Mouse (Mus musculus) right cerebral cortex, adult 2 months (tissue): ENCODE measurements at regions not wholly inside any gene's neighbourhood (a gene's known extent, or its start where the extent isn't known, plus 50 kb on each side); places are given as distances from the start of the nearest gene placed in this dataset.

Source experiments
- DNase-seq, 2 experiments: peaks; one replicate each; pipeline ENCODE4 v3.0.0; 2021 to 2022; ENCODE audit warnings: low spot score in 2 of 2

DNA sequence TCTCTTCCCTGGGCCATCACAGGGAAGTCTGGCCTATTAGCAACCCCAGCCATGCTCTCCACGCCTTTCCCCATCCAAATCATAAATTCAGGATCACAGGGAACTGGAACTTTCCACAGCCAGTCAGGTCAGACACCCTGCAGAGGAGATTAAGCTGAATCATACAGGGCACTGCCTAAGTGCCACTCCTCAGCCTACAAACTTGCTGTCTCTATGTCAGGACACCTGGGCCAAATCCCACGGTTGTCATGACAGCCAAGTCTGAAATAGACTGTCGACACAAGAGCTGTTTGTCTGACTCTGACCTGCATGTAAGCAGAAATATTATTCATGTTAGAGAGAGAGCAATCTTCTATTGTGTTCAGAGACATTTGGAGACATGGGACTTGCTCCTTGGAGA lies 374.0 kb upstream of the Trib2 start:
- DNase-seq, result no peak

DNA sequence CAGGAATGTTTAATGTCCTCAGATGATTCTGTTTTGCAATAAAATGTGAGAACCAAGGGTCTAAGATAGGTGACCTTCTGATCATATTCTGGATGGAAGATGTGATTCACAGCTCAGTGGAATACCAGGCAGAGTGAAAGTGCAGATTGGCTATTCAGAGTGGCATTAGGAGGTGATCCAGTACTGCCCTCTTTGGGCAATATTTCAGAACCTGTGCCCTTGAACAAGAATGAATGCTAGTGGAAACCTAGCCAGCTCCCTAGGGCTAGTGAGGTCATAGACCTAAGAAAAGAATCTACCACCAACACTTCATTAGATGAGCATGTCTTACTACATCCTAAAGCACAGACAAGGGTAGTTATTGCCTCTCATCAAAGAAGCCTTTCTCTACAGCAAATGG lies 372.7 kb upstream of the Trib2 start:
- DNase-seq, result no peak

GRCm38 (mm10) chr12:16185976-16186515 lies 369.3 kb upstream of the Trib2 start:
- DNase-seq, result no peak

- DNase-seq, result no peak
Observed at GRCm38 (mm10) chr12:16185431-16185923, 368.8 kb upstream of the Trib2 start.

DNA sequence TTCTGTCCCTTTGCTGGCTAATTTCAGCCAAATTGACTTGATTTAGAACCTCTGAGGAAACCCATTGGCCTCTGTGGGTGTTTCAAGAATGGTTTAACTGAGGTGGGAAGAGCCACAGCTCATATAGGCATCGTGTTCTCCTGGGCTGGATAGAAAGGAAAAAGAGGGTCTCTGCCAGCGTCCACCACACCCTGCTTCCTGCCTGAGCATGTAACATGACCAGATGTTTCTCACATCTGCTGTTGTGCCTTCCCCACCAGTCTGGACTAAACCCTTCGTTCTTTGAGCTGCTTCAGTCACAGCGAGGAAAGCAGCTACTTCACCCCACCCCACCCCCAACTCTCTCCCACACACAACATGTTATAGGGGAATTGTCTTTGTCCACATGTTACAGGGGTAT lies 366.3 kb upstream of the Trib2 start:
- DNase-seq, result no peak

DNA sequence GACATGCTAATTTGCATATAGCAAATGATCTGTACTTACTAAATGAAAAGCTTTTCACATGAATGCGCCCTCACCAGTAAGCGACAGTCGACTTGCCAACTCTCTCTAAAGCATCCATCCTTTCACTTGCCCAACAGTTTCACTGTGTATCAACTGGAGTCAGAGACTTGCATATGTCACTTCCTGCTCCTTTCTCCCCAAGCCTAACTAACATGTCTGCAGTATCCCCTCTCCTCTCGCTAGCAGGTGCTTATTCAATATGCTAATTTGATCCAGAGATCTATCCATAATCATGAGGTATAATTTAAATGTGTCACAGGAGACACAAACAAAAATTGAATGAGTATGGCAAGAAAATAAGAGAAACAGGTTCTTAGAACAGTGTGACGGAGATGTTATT lies 364.9 kb upstream of the Trib2 start:
- no peak for DNase-seq

GRCm38 (mm10) chr12:16179897-16180296 lies 363.2 kb upstream of the Trib2 start:
- DNase-seq, result no peak

DNA sequence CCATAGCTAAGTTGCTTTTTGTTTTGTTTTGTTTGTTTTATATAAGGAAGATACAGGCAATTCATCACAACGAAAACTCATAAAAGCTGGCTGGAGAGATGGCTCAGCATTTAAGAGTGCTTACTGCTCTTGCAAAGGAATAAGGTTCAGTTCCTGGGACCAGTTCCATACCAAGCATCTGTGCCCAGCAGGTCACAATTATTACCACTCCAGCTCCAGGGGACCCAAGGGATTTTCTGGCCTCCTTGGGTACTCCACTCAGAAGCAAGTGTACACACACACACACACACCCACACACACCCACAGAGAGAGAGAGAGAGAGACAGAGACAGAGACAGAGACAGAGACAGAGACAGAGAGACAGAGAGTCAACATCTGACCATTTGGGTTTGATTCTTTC lies 359.6 kb upstream of the Trib2 start:
- no peak for DNase-seq

- DNase-seq, result no peak
Observed at GRCm38 (mm10) chr12:16172176-16172575, 355.5 kb upstream of the Trib2 start.

DNA sequence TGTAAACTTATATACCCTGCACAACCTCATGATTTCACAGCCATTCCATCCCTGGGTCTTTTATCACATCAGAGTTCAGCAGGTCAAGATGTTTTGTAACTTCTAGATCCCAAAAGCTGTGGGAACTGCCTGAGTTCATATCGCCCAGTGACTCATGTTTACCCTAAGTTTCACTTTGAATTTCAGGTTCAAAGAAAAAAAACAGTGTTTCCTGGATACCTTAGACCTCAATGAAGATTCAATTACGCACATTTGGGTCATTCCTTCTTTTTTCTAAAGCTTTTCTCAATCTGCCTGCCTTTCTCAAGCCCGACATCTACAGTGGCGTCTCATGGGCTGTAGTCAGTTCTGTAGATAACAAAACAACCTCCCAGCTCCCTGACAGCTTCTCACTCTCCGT lies 354.9 kb upstream of the Trib2 start:
- DNase-seq, result no peak

GRCm38 (mm10) chr12:16169781-16170535 lies 353.2 kb upstream of the Trib2 start:
- DNase-seq, result no peak

DNA sequence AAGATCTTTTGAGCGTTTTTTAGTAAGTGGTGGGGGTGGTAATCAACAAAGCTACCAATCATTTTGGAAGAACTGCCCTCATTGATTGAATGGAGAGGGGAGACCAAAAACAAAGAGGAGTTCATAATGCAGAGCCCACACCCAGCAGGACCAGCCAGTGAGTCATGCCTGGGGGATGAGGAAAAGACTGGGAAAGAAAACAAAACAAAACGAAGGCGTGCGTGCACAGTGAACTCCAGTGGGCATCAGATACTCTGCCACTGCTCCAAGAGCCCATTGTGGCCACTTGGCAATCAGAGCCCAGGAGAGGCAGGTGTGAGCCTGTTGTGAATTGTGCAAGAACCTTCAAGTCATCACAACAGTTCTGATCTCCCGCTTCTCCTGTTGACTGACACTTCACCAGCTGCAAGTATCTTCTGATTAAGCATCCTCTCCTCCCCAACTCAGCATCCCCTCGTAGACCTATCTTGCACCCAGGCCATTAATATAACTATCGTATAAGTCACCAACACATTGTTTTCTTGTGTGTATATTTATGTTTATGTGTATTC lies 351.1 kb upstream of the Trib2 start:
- no peak for DNase-seq

DNA sequence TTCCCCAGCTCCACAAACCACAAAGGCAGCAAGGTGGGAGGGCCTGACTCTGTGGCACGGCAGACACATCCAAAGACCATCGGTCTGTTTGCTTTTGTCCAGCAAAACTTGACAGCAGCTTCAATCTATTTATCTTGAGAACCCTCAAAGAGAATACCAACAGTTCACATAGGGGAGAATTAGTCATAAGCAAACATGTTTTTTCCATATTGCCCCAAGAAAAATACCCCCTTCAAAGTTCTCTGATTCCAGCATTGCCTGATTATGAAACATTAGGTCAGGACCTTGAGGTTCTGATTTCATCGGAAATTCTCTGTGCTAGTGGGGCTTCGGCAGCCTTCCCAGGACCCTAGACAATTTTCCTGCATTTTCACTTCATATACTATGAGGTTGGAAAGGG lies 348.4 kb upstream of the Trib2 start:
- DNase-seq, result no peak

GRCm38 (mm10) chr12:16161947-16162346 lies 345.2 kb upstream of the Trib2 start:
- DNase-seq, result no peak

DNA sequence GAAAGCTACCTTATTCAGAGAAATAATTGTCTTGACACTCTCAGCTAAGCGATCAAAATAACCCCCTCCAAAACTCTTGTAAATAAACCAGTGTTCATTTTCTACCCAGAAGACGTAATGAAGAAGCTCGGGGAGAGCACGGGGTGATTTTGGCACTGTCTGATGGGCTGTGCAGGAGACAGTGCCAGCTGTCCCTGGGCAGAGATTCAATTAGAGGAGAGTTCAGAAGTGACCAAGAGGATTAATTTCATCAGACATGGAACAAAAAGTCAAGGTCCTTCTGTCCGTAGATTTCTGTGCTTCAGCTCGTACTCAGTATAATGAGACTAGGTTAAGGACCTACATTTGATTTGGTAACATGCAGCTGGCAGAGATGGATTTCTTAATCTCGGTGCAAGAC lies 341.2 kb upstream of the Trib2 start:
- DNase-seq, result no peak

DNA sequence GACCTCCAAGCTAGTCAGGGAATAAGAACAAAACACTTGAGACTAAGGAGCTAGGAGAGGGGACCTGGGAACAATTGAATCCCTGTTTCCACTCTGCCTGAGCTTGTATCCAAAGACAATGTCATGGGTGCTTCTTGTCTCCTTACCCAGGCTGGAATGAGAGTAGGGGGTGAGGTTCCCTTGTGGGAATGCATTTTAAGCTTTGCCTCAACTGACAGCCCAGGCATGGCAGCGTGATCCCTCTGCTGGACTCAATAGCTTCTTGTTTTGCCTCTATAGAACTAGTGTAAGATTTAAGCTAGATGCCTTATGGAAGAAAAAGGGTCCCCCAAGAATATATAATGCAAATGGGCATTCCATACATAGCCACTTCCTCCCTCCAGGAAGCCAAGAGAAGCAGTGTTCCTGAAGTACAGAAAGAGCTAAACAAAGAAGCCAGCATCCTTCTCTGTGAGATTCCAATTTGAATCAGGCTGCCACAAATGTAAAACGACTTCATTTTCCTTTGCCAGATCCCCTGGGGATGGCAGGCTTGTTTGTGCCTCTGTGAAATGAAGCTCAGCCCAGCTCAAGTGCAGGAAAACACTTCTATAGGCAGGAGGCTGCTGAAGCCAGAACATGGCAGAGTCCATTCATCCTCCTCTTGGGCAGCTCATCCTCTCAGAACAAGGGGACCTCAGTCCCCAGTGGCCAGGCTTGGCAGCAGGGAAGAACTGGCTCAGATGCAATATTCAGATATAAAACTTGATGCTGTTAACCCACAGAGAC lies 339.3 kb upstream of the Trib2 start:
- DNase-seq, result no peak

- DNase-seq, result no peak
Observed at GRCm38 (mm10) chr12:16154256-16154655, 337.5 kb upstream of the Trib2 start.

DNA sequence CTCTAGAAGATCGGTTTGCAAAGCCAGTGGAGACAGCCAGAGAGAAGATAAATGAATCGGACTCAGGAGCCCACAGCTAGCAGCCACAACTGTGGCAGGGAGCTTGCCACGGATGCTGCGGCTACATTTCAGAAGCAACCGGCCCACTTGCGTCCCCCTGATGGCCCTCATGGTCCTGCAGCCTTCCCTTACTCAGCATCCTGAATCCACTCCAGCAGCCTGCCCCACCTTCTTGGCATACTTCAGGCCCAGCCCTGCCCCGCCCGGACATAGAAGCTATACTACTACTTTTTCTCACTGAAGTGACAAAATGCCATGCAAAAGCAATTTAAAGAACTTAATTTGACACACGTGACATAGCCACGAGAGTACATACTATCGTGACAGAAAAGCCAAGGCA lies 335.4 kb upstream of the Trib2 start:
- no peak for DNase-seq

DNA sequence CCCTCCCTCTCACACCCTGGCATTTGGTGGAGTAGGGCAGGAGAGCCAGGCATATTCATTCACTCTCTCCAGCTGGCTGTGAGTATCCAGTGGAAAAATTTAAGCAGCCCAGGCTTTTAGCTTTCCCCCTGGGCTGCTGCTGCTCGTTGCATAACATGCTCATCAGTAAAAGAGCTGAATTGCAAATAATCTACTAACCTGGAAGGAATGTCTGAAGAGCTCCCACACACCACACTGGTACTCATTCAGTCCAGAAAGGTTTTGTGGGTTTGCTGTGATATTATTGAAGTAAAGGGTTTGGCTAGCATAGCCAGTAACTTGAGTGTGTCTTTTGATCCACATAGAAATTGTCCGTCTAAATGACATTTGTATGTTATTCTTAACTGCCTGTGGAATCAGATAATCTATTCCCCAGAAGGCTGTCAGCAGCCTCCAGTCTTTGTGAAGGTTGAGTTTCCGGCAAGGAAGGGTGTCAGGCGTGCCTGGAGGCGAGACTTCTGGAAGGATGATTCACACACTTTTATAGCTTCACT lies 334.5 kb upstream of the Trib2 start:
- DNase-seq, result peak; percentile 71

GRCm38 (mm10) chr12:16146919-16147318 lies 330.2 kb upstream of the Trib2 start:
- no peak for DNase-seq

GRCm38 (mm10) chr12:16145621-16146020 lies 328.9 kb upstream of the Trib2 start:
- DNase-seq, result peak; percentile 70 to 79

DNA sequence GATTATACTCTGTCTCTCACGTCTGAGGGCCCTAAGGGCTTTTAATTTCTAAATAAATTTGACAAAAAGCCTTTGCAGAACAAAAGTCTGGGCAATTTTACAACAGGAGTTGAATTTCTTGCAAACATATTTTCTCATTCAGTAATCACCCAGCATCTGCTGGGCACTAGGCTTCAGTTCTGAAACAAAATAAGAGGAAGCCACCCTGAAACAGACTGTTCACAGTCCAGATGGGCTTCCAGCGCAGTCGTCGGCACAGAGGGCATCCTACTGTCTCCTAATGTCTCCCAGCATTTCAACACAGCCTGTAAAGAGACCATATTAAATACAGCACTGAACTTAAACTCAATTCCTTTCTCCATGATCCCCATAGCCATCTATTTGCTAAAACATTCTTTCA lies 324.5 kb upstream of the Trib2 start:
- DNase-seq, result peak in 1 of 2 experiments; percentile 24
